Mouse (Mus musculus): ENCODE measurements around the gene Msh4. TPM values are rescaled to one million over a fixed set of nuclear protein-coding genes. Genes with fewer than 3 reads are reported as not detected.

Gene Msh4
- total and polyA plus RNA-seq, 3 experiments = 0.15 to 0.50 TPM; not detected in 1

DNA sequence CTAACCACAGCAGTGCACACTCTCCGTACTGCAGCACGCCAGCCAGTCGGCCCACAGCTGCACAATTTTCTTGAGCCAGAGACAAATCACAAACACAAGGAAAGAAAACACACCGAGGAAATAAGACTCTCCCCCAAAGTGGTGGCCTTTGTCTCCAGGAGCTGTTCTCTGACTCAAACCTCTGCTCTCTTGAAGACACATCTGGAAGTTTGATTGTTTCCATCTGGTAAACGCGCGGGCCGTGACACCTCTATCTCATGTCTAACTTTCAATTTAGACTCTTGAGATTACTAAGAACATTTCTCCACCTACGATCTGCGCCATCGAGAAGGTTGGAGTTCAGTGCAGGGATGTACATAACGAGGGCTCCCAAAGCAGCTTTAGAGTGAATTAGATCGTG is 97.5 kb downstream of the Msh4 start:
- Histone ChIP-seq H3K9me3 (replicated peaks; ENCODE audit: insufficient read depth, low read length) (no peaks in the 10 kb centered on the region), H3K9ac (ENCODE audit: control insufficient read depth, low read depth, low read length, poor library complexity, severe bottlenecking) (peak overlapping the region; percentile 48), H3K4me1 (ENCODE audit: control insufficient read depth in 1 of 2, insufficient read depth in 2 of 2, low read length in 2 of 2) (peaks cover 27 to 41% of the 10 kb centered on the region in 2 experiments), H3K27me3 (ENCODE audit: control insufficient read depth in 1 of 2, insufficient read depth in 2 of 2, low read length in 2 of 2) (no peaks in the 10 kb centered on the region), H3K4me3 (ENCODE audit: control insufficient read depth in 1 of 2, insufficient read depth in 1 of 2, low read depth in 2 of 2, low read length in 2 of 2) (no peak overlapping the region), H3K27ac (ENCODE audit: control insufficient read depth, low read depth, low read length) (peak overlapping the region; percentile 99), H3K36me3 (ENCODE audit: control insufficient read depth in 1 of 2, insufficient read depth in 2 of 2, low read length in 2 of 2) (peaks cover 0 to 41% of the 10 kb centered on the region in 2 experiments; a peak in 2 of 4 replicates), H3K79me2 (ENCODE audit: control insufficient read depth, insufficient read depth, low read length, poor library complexity) (no peaks in the 10 kb centered on the region; the same call in 1 of the 2 replicates)
- DNase-seq (ENCODE audit: low read depth, low spot score) = no peak
- TF ChIP-seq POLR2AphosphoS5 (IDR thresholded peaks at IDR 0.05; ENCODE audit: borderline replicate concordance, low read depth, low read length) = no peak
- no peak for TF ChIP-seq CHD1 (IDR thresholded peaks at IDR 0.05; ENCODE audit: low read depth, low read length)
- no peak for TF ChIP-seq E2F4 (IDR thresholded peaks at IDR 0.05; ENCODE audit: borderline replicate concordance, low read depth, low read length)
- TF ChIP-seq USF1 (IDR thresholded peaks at IDR 0.05; ENCODE audit: low read depth, low read length) = no peak
- no peak for TF ChIP-seq TBP (IDR thresholded peaks at IDR 0.05; ENCODE audit: low read depth, low read length)
- TF ChIP-seq POLR2A (IDR thresholded peaks at IDR 0.05; ENCODE audit: control insufficient read depth in 1 of 2, insufficient read depth in 1 of 2, low read depth in 1 of 2, low read length in 2 of 2, poor library complexity in 1 of 2) = no peak

DNA sequence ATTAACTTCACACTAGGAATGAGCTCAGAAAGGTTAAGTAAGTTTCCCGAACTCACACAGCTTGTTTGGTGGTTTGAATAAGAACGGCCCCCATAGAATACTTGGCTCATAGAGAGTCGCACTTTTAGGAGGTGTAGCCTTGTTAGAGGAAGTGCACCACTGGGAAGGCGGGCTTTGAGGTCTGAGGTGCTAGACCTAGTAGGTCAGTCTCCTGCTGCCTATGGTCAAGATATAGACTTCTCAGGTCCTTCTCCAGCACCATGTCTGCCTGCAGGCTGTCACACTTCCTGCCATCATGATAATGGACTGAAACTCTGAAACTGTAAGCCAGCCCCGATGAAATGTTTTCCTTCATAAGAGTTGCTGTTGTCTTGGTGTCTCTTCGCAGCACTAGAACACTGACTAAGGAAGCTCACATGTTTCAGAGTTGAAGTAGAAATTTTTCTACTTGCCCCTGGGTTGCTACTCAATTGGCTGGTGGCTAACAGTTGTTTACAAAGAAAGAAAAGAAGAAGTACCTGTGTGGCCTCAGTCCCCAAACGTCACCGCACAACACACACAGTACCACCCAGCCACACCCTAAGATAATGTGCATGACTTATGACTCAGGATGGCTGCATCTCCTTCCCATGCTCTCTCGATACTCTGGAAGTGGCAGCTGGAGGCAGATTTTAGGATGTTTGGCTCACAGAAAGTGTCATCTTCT is 98.3 kb downstream of the Msh4 start:
- H3K36me3 ChIP-seq (ENCODE audit: control insufficient read depth in 1 of 2, insufficient read depth in 2 of 2, low read length in 2 of 2) = peaks cover 0 to 49% of the 10 kb centered on the region in 2 experiments; a peak in 2 of 4 replicates
- H3K9me3 ChIP-seq (replicated peaks; ENCODE audit: insufficient read depth, low read length) = no peaks in the 10 kb centered on the region
- no peaks in the 10 kb centered on the region for H3K27me3 ChIP-seq (ENCODE audit: control insufficient read depth in 1 of 2, insufficient read depth in 2 of 2, low read length in 2 of 2)
- peak overlapping the region; percentile 23 to 25 for H3K4me3 ChIP-seq (ENCODE audit: control insufficient read depth in 1 of 2, insufficient read depth in 1 of 2, low read depth in 2 of 2, low read length in 2 of 2)
- peak overlapping the region; percentile 99 for H3K27ac ChIP-seq (ENCODE audit: control insufficient read depth, low read depth, low read length)
- peak; percentile 88 for DNase-seq (ENCODE audit: low read depth, low spot score)
- H3K79me2 ChIP-seq (ENCODE audit: control insufficient read depth, insufficient read depth, low read length, poor library complexity) = no peaks in the 10 kb centered on the region; the same call in 1 of the 2 replicates
- peaks cover 33 to 48% of the 10 kb centered on the region in 2 experiments for H3K4me1 ChIP-seq (ENCODE audit: control insufficient read depth in 1 of 2, insufficient read depth in 2 of 2, low read length in 2 of 2)
- H3K9ac ChIP-seq (ENCODE audit: control insufficient read depth, low read depth, low read length, poor library complexity, severe bottlenecking) = peak overlapping the region; percentile 62
- TF ChIP-seq MAFK (IDR thresholded peaks at IDR 0.05; ENCODE audit: borderline replicate concordance, low read depth, low read length) (no peak), MYC (IDR thresholded peaks at IDR 0.05; ENCODE audit: low read depth, low read length) (peak; percentile 68), MEF2A (IDR thresholded peaks at IDR 0.05; ENCODE audit: extremely low read depth, insufficient replicate concordance, low read depth, low read length, poor library complexity, severe bottlenecking) (no peak), E2F4 (IDR thresholded peaks at IDR 0.05; ENCODE audit: borderline replicate concordance, low read depth, low read length) (0 out of 2 replicates have a peak, but pooled peaks have one; percentile 3), NELFE (IDR thresholded peaks at IDR 0.05; ENCODE audit: low read depth, low read length) (no peak), EP300 (IDR thresholded peaks at IDR 0.05; ENCODE audit: low read depth in 1 of 2, low read length in 2 of 2) (peak; percentile 47 to 79), CTCF (IDR thresholded peaks at IDR 0.05 in 2 of 3, conservative IDR thresholded peaks at IDR 0.05 in 1 of 3; ENCODE audit: control insufficient read depth in 1 of 3, insufficient read depth in 1 of 3, low read depth in 2 of 3, low read length in 3 of 3, poor library complexity in 1 of 3, severe bottlenecking in 1 of 3) (no peak), ELF1 (IDR thresholded peaks at IDR 0.05; ENCODE audit: low read depth, low read length) (no peak), POLR2AphosphoS5 (IDR thresholded peaks at IDR 0.05; ENCODE audit: borderline replicate concordance, low read depth, low read length) (no peak), POLR2A (IDR thresholded peaks at IDR 0.05; ENCODE audit: control insufficient read depth in 1 of 2, insufficient read depth in 1 of 2, low read depth in 1 of 2, low read length in 2 of 2, poor library complexity in 1 of 2) (peak in 1 of 2 experiments; percentile 59; a peak in 1 of 4 replicates), CHD1 (IDR thresholded peaks at IDR 0.05; ENCODE audit: low read depth, low read length) (peak; percentile 62; the same call in 1 of the 2 replicates), MYB (IDR thresholded peaks at IDR 0.05; ENCODE audit: low read depth, low read length) (no peak), GABPA (IDR thresholded peaks at IDR 0.05; ENCODE audit: low read depth, low read length) (no peak), CHD2 (IDR thresholded peaks at IDR 0.05; ENCODE audit: low read length) (no peak), MXI1 (IDR thresholded peaks at IDR 0.05; ENCODE audit: low read depth, low read length) (peak; percentile 61; the same call in 1 of the 2 replicates), RAD21 (IDR thresholded peaks at IDR 0.05; ENCODE audit: low read depth, low read length) (no peak), TAL1 (IDR thresholded peaks at IDR 0.05; ENCODE audit: low read length) (no peak), SMC3 (IDR thresholded peaks at IDR 0.05; ENCODE audit: low read depth, low read length) (no peak; the same call in 1 of the 2 replicates), MAX (IDR thresholded peaks at IDR 0.05; ENCODE audit: low read length) (peak; percentile 61; the same call in 1 of the 2 replicates), TBP (IDR thresholded peaks at IDR 0.05; ENCODE audit: low read depth, low read length) (no peak; the same call in 1 of the 2 replicates), MAZ (IDR thresholded peaks at IDR 0.05; ENCODE audit: low read depth, low read length) (no peak), SIN3A (IDR thresholded peaks at IDR 0.05; ENCODE audit: low read length) (peak; percentile 50; the same call in 1 of the 2 replicates), TCF12 (IDR thresholded peaks at IDR 0.05; ENCODE audit: low read depth, low read length) (peak; percentile 60; the same call in 1 of the 2 replicates), UBTF (IDR thresholded peaks at IDR 0.05; ENCODE audit: borderline replicate concordance, insufficient read depth, low read depth, low read length) (no peak), HCFC1 (IDR thresholded peaks at IDR 0.05; ENCODE audit: low read depth, low read length) (no peak), KAT2A (conservative IDR thresholded peaks at IDR 0.05; ENCODE audit: low read depth, low read length) (no peak), ZNF384 (IDR thresholded peaks at IDR 0.05; ENCODE audit: low read depth, low read length) (no peak)
